8 mouse cellular contexts compared by ENCODE assay signal in the genomic region with DNA sequence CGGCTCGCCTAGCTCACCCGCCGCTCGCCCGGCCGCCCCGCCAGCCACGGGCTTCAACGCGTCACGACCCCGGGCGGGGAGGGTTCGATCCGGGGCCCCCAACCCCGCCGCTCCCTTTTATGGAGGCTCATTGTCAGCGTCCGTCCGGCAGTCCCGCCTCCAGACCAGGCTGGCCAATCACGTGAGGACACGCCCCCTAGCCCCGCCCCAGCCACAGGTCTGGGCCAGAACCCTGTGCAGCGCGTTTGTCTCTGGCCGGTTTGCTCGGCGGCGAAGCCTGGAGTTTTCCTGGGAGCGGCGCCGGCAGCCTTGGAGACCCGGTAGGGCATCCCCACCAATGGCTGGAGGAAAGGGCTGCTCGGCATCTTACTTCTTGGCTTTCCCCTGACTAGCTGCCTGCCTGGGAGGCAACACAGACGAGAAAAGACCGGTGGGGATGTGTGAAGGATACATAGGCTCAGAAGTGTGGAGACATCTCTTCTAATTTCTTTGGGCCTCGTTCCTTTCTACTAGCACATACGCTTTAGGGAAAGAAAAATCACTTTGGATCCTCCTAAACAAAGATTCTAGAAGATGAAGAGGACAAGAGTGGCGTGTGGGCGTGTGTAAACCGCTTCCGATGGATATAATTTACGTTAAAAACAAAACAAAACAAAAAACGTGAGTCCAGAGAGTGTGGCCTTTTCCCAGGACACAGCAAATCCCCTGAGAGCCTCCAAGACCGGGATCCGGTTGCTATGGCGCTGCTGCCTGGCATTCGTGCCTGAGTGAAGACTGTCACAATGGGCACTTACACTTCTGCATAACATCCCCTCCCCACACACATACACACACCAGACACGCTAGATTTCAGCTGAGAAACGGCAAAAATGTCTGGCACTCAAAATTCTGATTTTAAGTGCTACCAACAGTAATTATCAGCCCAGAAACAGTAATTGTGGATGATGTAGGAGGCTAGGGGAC. TPM values are rescaled to one million over a fixed set of nuclear protein-coding genes. Genes with fewer than 3 reads are reported as not detected.
DNase-seq lines count a peak whose midpoint lies in the region; ATAC-seq lines count a peak whose summit lies in the region.

Gene Spindoc, minus strand, starts transcription at position 92 of the 963 bp plus-strand sequence.

- H3K4me1 ChIP-seq in hindbrain, embryonic 11.5 days (replicated peaks; ENCODE audit: control insufficient read depth, insufficient read depth, low read length): no peaks in the 10 kb centered on the region

- H3K27me3 ChIP-seq in hindbrain, embryonic 11.5 days (ENCODE audit: control insufficient read depth, insufficient read depth, low read length): no peaks in the 10 kb centered on the region

- H3K4me3 ChIP-seq in hindbrain, embryonic 11.5 days (ENCODE audit: low read depth, low read length): peak within 1 kb of the TSS; percentile 90

- peak; percentile 99 for ATAC-seq in hindbrain, embryonic 11.5 days (ENCODE audit: low FRiP score)

- no peaks in the 10 kb centered on the region for H3K9me3 ChIP-seq in hindbrain, embryonic 11.5 days (ENCODE audit: control insufficient read depth, low read length)

- WGBS in hindbrain, embryonic 11.5 days: 1% methylated on average over 46 of the region's 52 CpGs

- peak within 1 kb of the TSS; percentile 76 for H3K27ac ChIP-seq in hindbrain, embryonic 11.5 days (ENCODE audit: low read depth, low read length)

- no peaks in the 10 kb centered on the region for H3K36me3 ChIP-seq in hindbrain, embryonic 11.5 days (ENCODE audit: control insufficient read depth, insufficient read depth, low read length)

- DNase-seq in Muller cell, postnatal 12 days (ENCODE audit: inconsistent ontology term): peak; percentile 98
- DNase-seq in cerebellum, adult 9-11 months: peak; percentile 97
- DNase-seq in frontal cortex, adult 2 months (ENCODE audit: extremely low spot score in 1 of 2, low spot score in 1 of 2): peak; percentile 94 to 99
- peak; percentile 99 for DNase-seq in hindbrain, embryonic 11.5 days (ENCODE audit: low spot score)
- DNase-seq in layer of hippocampus, postnatal 10 days (ENCODE audit: low spot score in 2 of 2): peak; percentile 99
- DNase-seq in lung, postnatal 10 days: peak; percentile 99
- DNase-seq in ovary, postnatal 36 days (ENCODE audit: low spot score): peak; percentile 99
- peak; percentile 99 for DNase-seq in thymus, postnatal 25 days

- peak within 1 kb of the TSS; percentile 90 for H3K4me2 ChIP-seq in hindbrain, embryonic 11.5 days (replicated peaks; ENCODE audit: low read depth, low read length)

- H3K9ac ChIP-seq in hindbrain, embryonic 11.5 days (ENCODE audit: low read depth, low read length): peak within 1 kb of the TSS; percentile 95

RNA-seq across cellular contexts. Expression of gene Spindoc, which starts in this region (rescaled TPM):
- polyA plus RNA-seq in frontal cortex, adult 2 months (2012; rRNA removed): 20.1 and 21.8 TPM in 2 replicates
- polyA plus RNA-seq in hindbrain, embryonic 11.5 days (2014; fragmentation: Nextera tagmentation; extraction: Ambion mirVana): 26.1 and 34.6 TPM in 2 replicates
- 10 to 100 TPM; 39.0 to 45.6 TPM for total RNA-seq in layer of hippocampus, postnatal 10 days (2021)

Comparison
In these comparisons a context has a peak if more than half of its experiments do, and no peak if none do; other contexts are left out.
1. Peak in every context shown above with its lines: DNase-seq, ATAC-seq, H3K4me3 ChIP-seq and H3K27ac ChIP-seq.